Mouse (Mus musculus): ENCODE measurements around the gene Entpd3.

Entpd3 gene

GRCm38 (mm10) chr9:120581941-120582618 lies 42.5 kb downstream of the Entpd3 start:
- DNase-seq (ENCODE audit: low spot score), result peak; percentile 49

- peak; percentile 96 for DNase-seq (ENCODE audit: low spot score)
These were observed 43.1 kb downstream of the Entpd3 start for GRCm38 (mm10) chr9:120582619-120583308.

DNA sequence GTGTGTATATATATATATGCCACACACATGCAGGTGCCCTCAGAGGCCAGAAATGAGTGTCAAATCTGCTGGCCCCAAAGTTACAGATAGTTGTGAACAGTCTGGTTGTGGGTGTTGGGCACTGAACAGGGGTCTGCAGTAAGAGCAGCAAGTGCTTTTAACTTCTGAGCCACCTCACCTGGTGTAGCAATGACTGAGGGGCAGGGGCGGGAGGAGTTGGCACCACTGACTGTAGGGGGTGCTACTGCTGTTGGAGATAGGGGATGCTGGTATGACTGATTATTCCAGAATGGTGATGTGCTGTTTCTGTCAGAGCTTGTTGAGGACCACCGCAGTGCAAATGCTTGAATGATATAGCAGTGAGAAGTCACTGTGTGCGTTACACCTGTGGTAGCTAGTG lies 43.7 kb downstream of the Entpd3 start:
- no peak for DNase-seq (ENCODE audit: low spot score)

- peak; percentile 93 for DNase-seq (ENCODE audit: low spot score)
These were observed 46.9 kb downstream of the Entpd3 start for GRCm38 (mm10) chr9:120586546-120586945.

GRCm38 (mm10) chr9:120591490-120591889 lies 51.9 kb downstream of the Entpd3 start:
- DNase-seq (ENCODE audit: low spot score), result peak; percentile 88

DNA sequence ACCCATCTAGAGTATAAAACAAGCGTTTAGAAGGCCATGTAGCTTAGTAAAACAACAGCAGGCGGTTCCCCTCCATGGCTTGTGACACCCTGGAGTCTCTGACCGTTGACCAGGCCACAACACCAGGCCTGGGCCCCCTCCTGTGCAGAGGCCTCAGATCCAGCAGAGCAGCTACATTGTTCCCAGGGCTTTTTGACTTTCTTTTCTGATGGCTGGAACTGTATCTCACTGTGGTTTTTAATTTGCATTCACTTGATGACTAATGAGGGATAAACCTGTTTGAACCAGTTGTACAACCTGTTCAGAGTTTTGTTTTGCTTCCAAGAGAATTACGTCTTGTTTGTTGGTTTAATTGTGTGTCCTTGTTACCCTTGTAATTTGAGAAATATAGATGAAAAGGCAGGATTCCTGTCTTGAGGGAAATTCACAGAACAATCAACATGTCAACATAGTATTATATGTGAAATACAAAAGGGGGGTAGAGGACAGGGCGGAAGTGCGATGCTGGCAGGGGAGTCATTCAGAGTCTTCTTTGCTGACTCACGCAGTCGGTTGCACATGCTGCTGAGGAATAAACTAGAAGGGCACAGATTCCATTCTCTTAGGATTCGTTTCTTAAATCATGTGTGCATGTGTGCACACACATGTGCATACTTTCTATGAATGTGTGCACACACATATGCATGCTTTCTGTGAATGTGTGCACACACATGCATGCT lies 53.9 kb downstream of the Entpd3 start:
- DNase-seq (ENCODE audit: low spot score), result no peak

DNA sequence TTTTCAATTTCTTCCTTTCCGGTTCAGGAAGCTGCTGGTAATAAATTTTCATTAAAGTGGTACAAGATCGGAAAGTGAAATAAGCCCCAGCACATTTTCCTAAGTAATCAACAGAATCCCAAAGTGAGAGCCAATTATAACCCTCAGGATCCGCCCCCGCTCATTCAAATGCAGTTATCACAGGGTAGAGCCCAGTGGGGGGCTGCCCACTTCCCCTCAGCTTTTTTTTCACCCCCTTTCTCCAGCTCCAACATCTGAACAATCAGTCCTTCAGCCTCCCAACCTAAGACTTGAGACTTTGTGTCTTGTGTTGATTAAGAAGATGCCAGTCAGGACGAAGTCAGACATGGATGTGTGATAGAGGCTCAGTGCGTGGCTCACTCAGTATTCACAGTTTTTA lies 55.2 kb downstream of the Entpd3 start:
- DNase-seq (ENCODE audit: low spot score), result no peak

DNA sequence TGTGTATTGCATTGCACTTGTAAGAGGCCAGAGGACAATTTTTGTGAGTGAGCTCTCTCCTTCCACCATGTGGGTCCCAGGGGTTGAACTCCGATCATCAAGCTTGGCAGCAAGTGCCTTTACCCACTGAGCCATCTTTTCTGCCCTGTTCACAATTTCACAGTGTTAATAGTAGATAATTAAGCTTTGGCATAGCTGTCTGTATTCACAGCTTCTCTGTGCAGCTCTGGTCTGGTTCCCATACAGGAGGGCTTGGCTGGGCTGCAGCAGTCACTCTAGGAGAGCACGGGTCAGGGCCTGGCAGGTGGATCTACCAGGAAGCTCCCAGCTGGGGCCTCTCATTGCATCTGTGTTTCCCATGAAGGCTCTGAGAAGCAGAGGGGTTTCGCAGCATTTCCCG lies 55.7 kb downstream of the Entpd3 start:
- DNase-seq (ENCODE audit: low spot score), result no peak

DNA sequence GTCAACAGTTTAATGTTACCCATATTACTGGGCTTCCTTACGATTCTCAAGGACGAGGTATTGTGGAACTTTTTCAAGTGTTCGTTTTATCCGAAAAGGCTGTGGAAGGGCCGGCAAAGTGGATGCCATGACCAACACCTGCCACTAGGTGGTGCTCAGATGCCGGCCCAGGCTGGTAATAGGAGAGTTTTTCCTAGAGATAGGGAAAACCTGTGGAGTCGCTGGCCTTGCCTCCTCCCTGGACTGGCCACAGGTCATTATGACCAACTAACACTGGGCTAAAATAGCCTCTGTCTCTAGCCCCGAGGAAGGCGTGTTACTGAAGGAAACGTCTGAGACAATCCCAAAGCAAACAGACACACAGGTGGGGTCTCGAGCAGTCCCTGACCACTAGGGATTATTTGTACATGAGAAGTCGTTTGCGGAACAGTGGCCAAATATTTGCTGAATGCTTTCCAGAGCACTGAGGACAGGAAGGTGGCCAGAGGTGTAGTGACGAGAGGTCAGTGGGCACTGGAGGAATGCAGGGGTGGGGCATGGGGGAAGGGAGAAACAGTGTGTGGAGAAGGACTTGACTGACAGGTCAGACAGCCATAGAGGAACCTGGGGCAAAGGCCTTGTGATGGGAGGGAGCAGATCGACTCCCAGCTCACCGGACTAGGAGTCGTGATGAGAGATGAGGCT lies 62.0 kb downstream of the Entpd3 start:
- DNase-seq (ENCODE audit: low spot score), result peak; percentile 92

- no peak for DNase-seq (ENCODE audit: low spot score)
These were observed 62.7 kb downstream of the Entpd3 start for GRCm38 (mm10) chr9:120602172-120602838.

GRCm38 (mm10) chr9:120602839-120603511 lies 63.4 kb downstream of the Entpd3 start:
- peak; percentile 95 for DNase-seq (ENCODE audit: low spot score)

GRCm38 (mm10) chr9:120603512-120603908 lies 63.9 kb downstream of the Entpd3 start:
- no peak for DNase-seq (ENCODE audit: low spot score)

DNA sequence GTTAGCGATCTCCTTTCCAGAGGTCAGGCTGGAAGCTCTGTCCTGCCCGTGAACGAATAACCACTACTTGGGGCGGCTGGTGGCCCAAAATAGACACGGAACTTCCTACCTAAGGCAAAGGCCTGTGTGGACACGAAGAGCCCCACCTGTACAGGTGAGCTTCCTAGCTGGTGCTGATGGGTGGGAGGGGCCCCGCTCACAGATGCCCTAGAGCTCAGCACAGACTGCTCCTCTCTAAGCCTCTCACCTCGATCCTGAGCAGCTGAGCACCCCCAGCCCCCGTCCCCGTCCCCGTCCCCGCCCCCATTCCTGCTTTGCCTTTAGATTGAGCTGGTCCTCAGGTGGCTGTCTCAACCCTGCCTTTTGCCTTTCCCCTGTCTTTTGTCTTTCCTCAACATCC lies 64.3 kb downstream of the Entpd3 start:
- no peak for DNase-seq (ENCODE audit: low spot score)

- no peak for DNase-seq (ENCODE audit: low spot score)
These were observed 71.4 kb downstream of the Entpd3 start for GRCm38 (mm10) chr9:120611055-120611454.

DNA sequence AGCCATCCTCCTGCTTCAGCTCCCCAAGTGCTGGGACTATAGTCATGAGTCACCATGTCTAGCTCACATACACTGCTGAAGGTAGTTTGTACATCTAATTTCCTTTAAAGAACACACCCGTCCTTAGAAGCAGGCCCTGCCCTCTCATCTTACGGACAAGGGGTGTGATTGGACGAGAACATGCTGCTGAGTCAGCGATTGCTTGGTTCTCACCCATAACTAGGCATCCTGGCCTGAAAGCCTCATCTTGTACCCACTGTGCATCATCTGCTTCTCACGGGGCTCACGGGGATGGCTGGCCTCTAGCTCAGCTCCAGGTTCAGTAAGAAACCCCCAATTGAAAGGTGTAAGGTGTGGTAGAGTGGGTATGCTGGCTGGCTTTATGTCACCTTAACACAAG lies 74.4 kb downstream of the Entpd3 start:
- no peak for DNase-seq (ENCODE audit: low spot score)

Data from retina, embryonic 14.5 days (tissue).